Mouse (Mus musculus) lung, postnatal 0 days (tissue): ENCODE measurements around the gene Asic4. TPM values are rescaled to one million over a fixed set of nuclear protein-coding genes. Genes with fewer than 3 reads are reported as not detected.

ENCODE experiments used
- ATAC-seq: fragments of 200-750 bp; cut with Nextera tagmentation; 2 replicates; pipeline ENCODE4 v1.8.0; 2017; ENCODE audit warnings: moderate library complexity
- DNase-seq: peaks from one replicate; pipeline ENCODE4 v3.0.0-alpha.2; 2016; ENCODE audit warnings: low spot score
- H3K27ac ChIP-seq: fragments of 300-500 bp; sonication (generic); 2 replicates; pipeline ENCODE4 v1.5.1; 2014; ENCODE audit warnings: antibody characterized with exemption, mild to moderate bottlenecking, low read length, mixed read lengths
- H3K27me3 ChIP-seq: fragments of 300-500 bp; sonication (generic); replicated peaks from 2 replicates; pipeline ENCODE4 v1.6.1; 2014; ENCODE audit warnings: low read length, mixed read lengths; ENCODE audit not compliant: insufficient read depth
- H3K36me3 ChIP-seq: fragments of 300-500 bp; sonication (generic); 2 replicates; pipeline ENCODE4 v1.6.1; 2014; ENCODE audit warnings: low read length, mixed read lengths; ENCODE audit not compliant: insufficient read depth
- H3K4me1 ChIP-seq: fragments of 300-500 bp; sonication (generic); 2 replicates; pipeline ENCODE4 v1.6.1; 2014; ENCODE audit warnings: antibody characterized with exemption, low read depth, low read length, mixed read lengths; ENCODE audit not compliant: insufficient read depth
- H3K4me2 ChIP-seq: fragments of 300-500 bp; sonication (generic); replicated peaks from 2 replicates; pipeline ENCODE4 v1.6.1; 2014; ENCODE audit warnings: low read depth, mild to moderate bottlenecking, low read length, moderate library complexity, mixed read lengths
- H3K4me3 ChIP-seq: fragments of 300-500 bp; sonication (generic); 2 replicates; pipeline ENCODE4 v1.5.1; 2014; ENCODE audit warnings: low read depth, low read length
- H3K9ac ChIP-seq: fragments of 300-500 bp; sonication (generic); replicated peaks from 2 replicates; pipeline ENCODE4 v1.6.1; 2014; ENCODE audit warnings: low read depth, mild to moderate bottlenecking
- H3K9me3 ChIP-seq: fragments of 300-500 bp; sonication (generic); 2 replicates; pipeline ENCODE4 v1.6.1; 2016; ENCODE audit warnings: low read length, mixed read lengths
- CTCF ChIP-seq: IDR thresholded peaks from 2 replicates; pipeline ENCODE4 v1.5.1; 2016; ENCODE audit warnings: antibody characterized with exemption, mild to moderate bottlenecking
- EP300 ChIP-seq: IDR thresholded peaks from 2 replicates; pipeline ENCODE4 v1.6.1; 2016; ENCODE audit warnings: antibody characterized with exemption, mild to moderate bottlenecking, control low read depth
- WGBS: fragments of 180-500 bp; shearing (Covaris S2); extraction: QIAGEN DNeasy Blood & Tissue Kit; methylation state at CpG from one replicate; pipeline ENCODE4 v1.1.7; 2014; 5-methylcytosine and 5-hydroxymethylcytosine counted together
- polyA plus RNA-seq: library from polyadenylated mRNA; unstranded; fragments of >200 nt; fragmentation: Nextera tagmentation; extraction: Ambion mirVana; gene quantifications from 2 replicates; pipeline ENCODE4 v1.2.1, GENCODE M21; 2015

Gene Asic4
- polyA plus RNA-seq, 1 experiment from 2014 or later, result not detected

DNA sequence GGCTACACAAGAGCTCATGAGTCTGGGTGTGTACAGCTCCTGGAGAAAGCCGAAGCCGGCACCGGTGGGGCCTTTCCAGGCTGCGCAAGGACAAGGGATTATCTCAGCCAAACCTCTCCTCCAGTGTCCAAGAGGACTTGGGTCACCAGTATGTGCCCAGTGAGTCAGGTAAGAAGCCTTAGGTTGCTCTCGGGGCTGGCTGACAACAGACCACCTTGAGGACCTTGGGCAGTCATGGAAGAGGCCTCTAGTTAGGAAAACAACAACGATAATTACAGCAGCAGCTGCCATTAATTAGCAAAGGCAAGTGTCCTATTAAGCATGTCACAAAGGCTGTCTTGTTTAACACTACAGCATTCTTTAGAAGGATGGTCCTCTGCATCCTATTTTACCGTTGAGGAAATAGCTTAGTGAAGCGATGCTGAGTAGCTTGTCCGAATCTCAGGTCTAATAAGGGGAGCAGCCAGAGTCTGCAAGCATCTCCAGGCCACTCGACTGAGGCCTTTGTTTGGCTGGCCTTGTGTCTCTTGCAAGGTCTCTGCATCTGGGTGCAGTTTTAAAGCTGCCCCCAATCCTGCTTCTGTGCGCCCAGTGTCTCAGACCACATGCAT is 26.4 kb upstream of the Asic4 start:
- H3K27me3 ChIP-seq, result peaks cover 16% of the 10 kb centered on the region

DNA sequence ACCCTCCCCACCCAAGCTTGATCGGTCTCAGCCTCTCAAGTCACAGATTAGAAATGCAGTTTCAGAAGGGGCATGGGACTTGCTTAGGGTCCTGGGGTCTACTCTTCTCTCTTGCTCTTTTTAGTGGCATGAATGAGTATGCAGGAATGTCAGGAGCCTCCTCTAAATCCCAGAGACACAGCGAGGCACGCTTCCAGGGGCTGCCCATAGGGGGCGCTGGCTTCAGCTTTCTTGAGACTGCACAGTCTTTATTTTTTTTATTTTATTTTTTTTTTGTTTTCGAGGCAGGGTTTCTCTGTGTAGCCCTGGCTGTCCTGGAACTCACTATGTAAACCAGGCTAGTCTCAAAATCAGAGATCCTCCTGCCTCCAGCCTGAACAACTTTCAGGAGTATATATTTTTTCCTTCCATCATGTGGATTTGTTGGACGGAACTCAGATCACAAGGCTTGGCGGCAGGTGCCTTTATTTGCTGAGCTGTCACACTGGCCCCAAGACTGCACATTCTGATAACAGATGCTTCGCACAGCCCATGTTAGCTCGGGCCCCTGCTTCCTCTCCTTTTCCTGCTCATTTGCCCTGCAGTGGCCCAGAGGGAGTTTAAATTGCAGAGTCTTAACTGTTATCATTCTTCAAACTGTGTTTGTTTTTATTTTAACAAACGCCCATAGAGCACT is 24.3 kb upstream of the Asic4 start:
- WGBS, result 19% methylated on average over 10 of the region's 10 CpGs
- no peak for ATAC-seq
- no peaks in the 10 kb centered on the region for H3K36me3 ChIP-seq

More for the DNA sequence above, 26.4 kb upstream of the Asic4 start:
- 81% methylated on average over 11 of the region's 11 CpGs for WGBS
- TF ChIP-seq EP300 (no peak), CTCF (no peak)
- Histone ChIP-seq H3K4me2 (no peak overlapping the region), H3K9me3 (no peaks in the 10 kb centered on the region), H3K4me1 (0 out of 2 replicates have a peak, but pooled peaks cover 6% of the 10 kb centered on the region), H3K36me3 (no peaks in the 10 kb centered on the region), H3K9ac (no peak overlapping the region), H3K4me3 (no peak overlapping the region), H3K27ac (no peak overlapping the region)
- DNase-seq, result no peak
- no peak for ATAC-seq

DNA sequence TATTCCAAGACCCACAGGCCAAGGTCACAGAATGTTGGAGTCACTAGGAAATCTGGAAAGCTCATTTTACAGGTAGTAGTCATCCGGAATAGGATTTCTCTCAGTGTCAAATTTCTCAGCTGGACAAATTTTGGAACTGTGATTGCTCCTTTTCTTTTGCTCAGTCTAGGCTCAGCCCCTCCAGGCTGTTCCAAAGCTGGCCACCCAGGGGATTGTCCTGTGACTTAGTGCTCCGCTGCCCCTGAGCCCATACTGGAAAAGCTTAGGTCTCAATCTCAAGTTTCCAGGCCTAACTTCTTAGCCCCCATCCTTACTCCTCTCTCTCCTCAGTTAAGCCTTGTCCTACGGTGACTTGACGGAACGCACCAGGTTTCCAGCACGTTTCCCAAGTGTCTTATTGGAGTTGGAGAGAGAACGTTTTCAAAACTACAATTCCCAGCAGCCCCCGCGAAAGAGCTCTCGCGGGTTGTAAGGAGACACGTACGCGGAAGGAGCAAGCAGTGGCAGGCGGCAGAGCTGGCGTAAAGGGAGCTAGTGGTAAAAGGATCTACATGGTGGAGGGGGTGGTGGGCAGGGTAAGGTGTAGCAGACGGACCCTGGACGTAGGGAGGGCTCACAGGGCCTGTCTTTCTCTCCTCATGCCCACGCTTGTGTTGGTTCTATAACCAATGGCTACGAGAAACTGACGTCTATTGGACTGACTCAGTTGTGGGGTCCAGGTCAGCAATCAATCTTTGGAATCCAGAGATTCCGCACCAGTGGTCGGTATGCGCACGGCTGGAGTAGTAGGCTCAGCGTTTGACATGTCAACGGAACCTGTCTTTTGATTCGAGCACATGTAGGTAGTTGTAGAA is 14.5 kb upstream of the Asic4 start, which contains the start of gene Gmppa:
Gene Gmppa (plus strand): TSS at position 456 of the 854 bp plus-strand sequence.
- H3K9me3 ChIP-seq, result no peaks in the 10 kb centered on the region
- no peak for TF ChIP-seq EP300
- TF ChIP-seq CTCF, result no peak
- ATAC-seq (peak; percentile 92), DNase-seq (peak; percentile 93)
- H3K4me2 ChIP-seq, result peak within 1 kb of the TSS; percentile 74
- peak within 1 kb of the TSS; percentile 64 for H3K4me3 ChIP-seq
- H3K4me1 ChIP-seq, result peaks cover 9% of the 10 kb centered on the region; the same call in 1 of the 2 replicates
- H3K27me3 ChIP-seq, result no peaks in the 10 kb centered on the region
- H3K27ac ChIP-seq, result peak within 1 kb of the TSS; percentile 61
- H3K9ac ChIP-seq, result peak within 1 kb of the TSS; percentile 67
- peaks cover 6% of the 10 kb centered on the region for H3K36me3 ChIP-seq
- 5% methylated on average over 28 of the region's 28 CpGs for WGBS

More for the DNA sequence above, 24.3 kb upstream of the Asic4 start:
- TF ChIP-seq CTCF (peak; percentile 72), EP300 (no peak)
- peaks cover 16% of the 10 kb centered on the region for H3K27me3 ChIP-seq
- no peaks in the 10 kb centered on the region for H3K9me3 ChIP-seq
- H3K9ac ChIP-seq, result no peak overlapping the region
- 0 out of 2 replicates have a peak, but pooled peaks cover 6% of the 10 kb centered on the region for H3K4me1 ChIP-seq
- H3K27ac ChIP-seq, result no peak overlapping the region
- peak; percentile 58 for DNase-seq
- no peak overlapping the region for H3K4me3 ChIP-seq
- no peak overlapping the region for H3K4me2 ChIP-seq

DNA sequence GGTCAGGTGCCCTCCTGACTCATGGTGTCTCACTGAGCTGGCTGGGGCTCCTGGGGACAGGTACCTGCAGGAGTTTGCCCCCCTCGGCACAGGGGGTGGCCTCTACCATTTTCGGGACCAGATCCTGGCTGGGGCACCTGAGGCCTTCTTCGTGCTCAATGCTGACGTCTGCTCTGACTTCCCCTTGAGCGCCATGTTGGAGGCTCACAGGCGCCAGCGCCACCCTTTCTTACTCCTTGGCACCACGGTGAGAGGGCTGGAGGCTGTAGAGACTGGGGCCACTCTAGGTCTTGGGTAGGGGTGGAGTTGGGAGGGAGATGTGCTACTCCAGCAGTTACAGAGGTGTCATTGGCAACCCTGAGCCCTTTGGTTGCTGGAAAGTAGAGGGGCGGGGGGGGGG is 11.5 kb upstream of the Asic4 start:
- TF ChIP-seq CTCF (no peak), EP300 (no peak)
- Histone ChIP-seq H3K36me3 (peaks cover 12% of the 10 kb centered on the region), H3K4me1 (peaks cover 9% of the 10 kb centered on the region; the same call in 1 of the 2 replicates), H3K4me2 (no peak overlapping the region), H3K4me3 (no peak overlapping the region), H3K9me3 (no peaks in the 10 kb centered on the region), H3K27me3 (no peaks in the 10 kb centered on the region), H3K9ac (no peak overlapping the region), H3K27ac (no peak overlapping the region)
- 81% methylated on average over 6 of the region's 9 CpGs for WGBS
- ATAC-seq, result no peak
- DNase-seq, result no peak

DNA sequence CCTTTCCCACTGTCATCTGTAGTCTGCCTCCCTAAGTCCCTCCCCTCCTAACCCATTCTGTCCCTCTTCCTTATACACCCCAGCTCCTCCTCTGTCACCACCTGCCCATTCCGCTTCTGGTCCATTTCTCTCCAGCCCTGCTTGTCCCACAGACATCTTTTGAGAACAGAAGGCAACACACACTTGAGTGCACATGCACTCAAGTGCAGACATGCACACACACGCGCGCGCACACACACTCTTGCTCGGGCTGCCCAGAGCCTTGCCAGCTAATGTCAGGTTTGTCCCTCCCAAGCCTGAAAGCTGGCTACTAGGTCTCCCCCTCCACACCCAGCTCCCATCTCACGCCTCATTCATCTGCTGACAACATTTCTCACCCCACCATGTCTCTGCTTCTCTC is 9.6 kb upstream of the Asic4 start:
- H3K27me3 ChIP-seq, result 0 out of 2 replicates have a peak, but pooled peaks cover 4% of the 10 kb centered on the region
- no peak for ATAC-seq
- TF ChIP-seq EP300 (no peak), CTCF (no peak)
- DNase-seq, result no peak
- H3K4me1 ChIP-seq, result peaks cover 9% of the 10 kb centered on the region; the same call in 1 of the 2 replicates
- H3K27ac ChIP-seq, result no peak overlapping the region
- H3K36me3 ChIP-seq, result peaks cover 12% of the 10 kb centered on the region
- H3K4me3 ChIP-seq, result no peak overlapping the region
- H3K4me2 ChIP-seq, result no peak overlapping the region
- H3K9me3 ChIP-seq, result no peaks in the 10 kb centered on the region
- 92% methylated on average over 7 of the region's 7 CpGs for whole genome bisulfite sequencing
- no peak overlapping the region for H3K9ac ChIP-seq

DNA sequence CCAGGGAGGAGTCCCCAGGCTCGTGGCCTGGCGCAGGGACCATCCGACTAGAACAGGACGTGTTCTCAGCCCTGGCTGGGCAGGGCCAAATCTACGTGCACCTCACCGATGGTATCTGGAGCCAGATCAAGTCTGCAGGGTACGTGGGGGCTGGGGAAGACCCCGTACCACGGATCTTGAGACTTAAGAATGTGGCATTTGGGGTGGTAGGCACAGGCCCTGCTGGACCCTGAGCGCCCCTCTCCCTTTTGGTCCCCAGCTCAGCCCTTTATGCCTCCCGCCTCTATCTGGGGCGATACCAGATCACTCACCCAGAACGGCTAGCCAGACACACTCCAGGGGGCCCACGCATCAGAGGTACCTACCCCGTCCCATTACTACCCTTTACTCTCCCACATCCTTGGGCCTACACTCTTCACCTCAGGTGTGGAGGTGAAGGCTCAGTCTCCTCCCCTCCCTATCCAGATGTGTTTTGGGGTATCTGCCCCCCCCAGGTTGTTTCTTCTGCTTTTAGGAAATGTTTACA is 8.7 kb upstream of the Asic4 start:
- ATAC-seq (no peak), DNase-seq (no peak)
- Histone ChIP-seq H3K4me1 (peaks cover 4% of the 10 kb centered on the region; the same call in 1 of the 2 replicates), H3K27ac (no peak overlapping the region), H3K27me3 (peaks cover 10% of the 10 kb centered on the region; the same call in 1 of the 2 replicates), H3K9me3 (no peaks in the 10 kb centered on the region), H3K4me3 (no peak overlapping the region), H3K9ac (no peak overlapping the region), H3K4me2 (no peak overlapping the region), H3K36me3 (peaks cover 12% of the 10 kb centered on the region)
- WGBS, result 91% methylated on average over 14 of the region's 15 CpGs
- TF ChIP-seq EP300, result no peak
- TF ChIP-seq CTCF, result no peak
